Mouse (Mus musculus): Measurements from ENCODE around the gene Ndufb10.
A peak's percentile ranks its signal among the peaks of the same experiment; 100 is the strongest.

Gene Ndufb10

DNA sequence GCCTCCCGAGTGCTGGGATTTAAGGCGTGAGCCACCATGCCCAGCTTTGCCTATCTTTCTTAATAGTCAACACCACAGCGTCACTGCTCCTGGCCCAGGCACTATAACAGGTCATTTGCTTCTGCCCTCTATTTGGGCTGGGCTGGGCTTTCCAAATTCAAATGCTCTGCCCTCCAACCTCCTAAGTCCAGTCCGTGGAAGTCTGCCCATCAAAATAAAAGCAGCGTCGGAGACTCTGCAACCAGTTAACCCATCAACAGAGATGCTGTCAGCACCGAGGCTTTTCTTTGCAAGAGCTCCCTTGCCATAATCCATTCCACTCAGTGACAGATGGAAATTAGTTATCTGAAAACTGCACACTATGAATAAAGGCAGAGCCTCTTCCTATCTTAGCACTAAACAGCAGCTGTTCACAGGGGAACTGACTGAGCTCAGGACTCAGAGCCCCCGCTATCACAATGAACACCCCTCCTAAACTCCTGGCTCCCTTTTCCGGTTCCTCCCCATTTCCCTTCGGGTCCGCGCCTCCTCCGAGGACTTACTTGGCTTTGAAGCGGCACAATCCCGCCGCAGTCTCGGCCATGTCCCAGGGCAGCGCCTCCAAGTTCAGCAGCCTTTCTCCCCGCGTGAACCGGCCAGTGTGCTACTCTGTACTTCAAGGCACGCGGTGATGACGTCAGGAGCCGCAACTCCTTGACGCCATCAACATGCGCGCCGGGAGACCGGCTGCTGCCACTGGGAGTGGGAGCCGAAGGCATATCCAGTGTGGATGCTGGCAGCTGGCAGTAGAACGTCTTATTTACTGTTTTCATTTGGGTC is 17.1 kb downstream of the Ndufb10 start, which contains the start of gene Tbl3:
Gene Tbl3, minus strand, starts transcription at position 679 of the 819 bp plus-strand sequence.
- DNase-seq (ENCODE audit: low spot score in 2 of 2): peak; percentile 86 to 88

DNA sequence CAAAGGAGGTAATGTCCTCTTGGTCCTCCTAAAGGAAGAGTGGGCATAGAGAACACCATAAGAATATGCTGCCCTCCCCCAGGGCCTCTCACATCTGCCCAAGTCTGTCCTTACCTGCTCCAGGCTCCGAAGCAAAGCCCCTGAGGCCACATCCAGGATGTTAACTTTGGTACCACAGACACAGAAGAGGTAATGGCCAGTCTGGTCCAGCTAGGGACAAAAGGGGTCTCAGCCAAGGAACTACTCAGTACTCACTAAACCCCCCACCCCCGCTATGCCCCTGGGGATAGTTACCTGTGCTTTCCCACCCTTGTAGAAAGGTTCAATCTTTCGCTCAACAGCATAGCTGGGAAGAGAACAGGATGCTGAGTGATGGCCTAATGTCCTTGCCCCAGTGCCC is 18.5 kb downstream of the Ndufb10 start:
- no peak for DNase-seq (ENCODE audit: low spot score in 2 of 2)

DNA sequence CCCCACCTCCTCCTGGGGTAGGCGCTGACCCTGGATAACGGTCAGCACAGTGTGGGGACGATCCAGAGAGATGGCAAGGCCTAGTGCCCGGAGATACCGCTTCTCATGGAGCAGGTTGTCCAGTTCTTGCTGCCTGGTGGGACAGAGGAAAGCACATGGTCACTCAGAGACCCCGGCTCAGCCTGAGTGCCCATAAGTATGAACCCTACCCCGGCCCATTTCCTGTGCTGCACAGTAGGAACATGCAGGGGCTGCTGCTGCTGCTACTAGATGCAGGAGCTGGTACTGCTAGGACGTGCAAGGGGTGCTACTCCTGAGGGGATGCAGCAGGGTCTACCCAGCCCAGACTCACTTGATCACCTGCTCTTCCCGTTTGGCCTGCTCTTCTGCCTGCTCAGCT is 23.0 kb downstream of the Ndufb10 start:
- no peak for DNase-seq (ENCODE audit: low spot score in 2 of 2)

DNA sequence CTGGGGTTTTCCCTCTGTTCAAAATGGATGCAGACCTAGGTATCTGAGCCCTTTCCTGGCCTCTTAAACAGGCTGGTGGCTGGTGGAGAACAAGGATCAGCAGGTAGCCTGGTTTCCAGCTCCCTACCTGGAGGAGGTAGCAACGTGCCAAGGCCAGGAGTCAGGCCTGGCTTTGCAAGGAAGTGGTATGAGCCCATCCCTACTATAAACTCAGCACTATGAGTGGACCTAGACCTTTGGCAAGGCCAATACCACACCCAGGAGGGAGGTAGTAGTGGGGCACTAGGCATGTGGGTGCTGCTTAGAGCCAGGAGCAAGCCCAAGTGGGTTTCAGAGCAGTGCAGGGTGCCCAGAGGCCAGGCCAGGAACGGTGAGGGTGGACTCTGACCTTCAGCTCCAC is 24.8 kb downstream of the Ndufb10 start:
- no peak for DNase-seq (ENCODE audit: low spot score in 2 of 2)

DNA sequence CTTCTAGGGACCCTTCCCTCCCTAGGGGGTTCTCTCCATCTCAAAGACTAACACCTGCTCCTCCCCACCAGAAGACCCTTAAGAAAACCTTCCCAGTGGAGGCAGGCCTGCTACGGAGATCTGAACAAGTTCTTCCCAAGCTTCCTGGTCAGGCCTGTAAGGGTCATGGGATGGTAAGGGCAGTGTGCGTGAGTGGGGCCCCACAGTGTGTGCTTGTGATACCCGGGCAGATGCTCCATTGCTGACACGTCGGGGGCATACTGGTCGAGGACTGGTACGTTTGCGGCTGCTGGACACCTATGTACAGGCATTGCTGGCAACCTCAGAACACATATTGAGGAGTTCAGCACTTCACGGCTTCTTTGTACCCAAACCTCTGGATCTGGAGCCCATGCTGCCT is 25.6 kb downstream of the Ndufb10 start:
- DNase-seq (ENCODE audit: low spot score in 2 of 2): no peak

DNA sequence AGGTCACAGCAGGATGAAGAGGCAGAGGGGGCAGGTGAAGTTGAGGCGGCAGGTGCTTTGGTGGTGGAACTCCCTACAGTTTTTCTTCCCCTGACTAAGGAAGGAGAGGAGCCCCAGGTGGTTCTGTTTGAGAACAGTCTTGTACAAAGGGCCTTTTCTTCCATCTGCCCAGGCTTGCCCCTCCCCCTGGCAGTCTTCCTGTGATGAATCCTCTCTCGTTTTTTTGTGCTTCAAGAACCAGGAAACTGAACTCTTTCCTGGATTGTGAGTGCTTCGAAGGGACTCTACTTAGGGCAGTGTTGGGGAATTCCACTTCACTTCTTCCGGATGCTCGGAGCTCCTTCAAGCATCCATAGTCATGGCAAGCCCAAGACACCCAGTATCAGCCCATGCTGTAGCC is 26.3 kb downstream of the Ndufb10 start:
- no peak for DNase-seq (ENCODE audit: low spot score in 2 of 2)

DNA sequence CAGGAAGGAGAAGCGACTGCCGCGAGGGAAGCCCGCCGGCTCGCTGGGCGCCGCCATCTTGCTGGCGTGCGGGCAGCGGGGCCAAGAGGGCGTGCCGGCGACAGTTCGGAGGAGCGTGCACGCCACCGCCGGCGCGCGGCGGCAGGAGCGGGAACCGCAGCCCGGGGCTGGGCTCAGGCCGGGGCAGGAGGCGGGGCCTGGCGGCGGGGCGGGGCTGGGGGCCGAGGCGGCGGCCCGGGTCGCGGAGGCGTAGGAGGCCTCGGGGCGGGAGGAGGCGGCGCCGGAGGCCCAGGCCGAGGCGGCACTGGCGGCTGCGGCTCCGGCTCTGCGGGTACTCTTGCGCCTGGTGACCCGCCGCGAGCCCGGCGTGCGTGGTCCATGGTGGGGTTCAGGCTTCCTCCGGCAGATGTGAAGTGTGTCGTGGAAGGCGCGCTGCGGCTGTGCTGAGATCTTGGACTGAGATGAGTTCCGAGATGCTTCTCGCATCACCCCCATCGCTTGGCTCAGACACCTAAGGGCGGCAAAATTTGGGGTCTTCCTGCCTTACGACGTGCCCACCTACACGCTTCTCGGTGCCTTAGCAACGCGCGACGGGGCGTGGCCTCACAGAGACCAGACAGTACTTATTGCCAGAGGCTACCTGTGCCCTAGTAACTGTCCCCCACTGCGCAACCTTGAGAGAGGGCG is 28.1 kb downstream of the Ndufb10 start, which contains the start of the genes Gfer and Noxo1:
Gene Gfer, minus strand, starts transcription at position 146 of the 687 bp plus-strand sequence.
Gene Noxo1, plus strand, starts transcription at position 224 of the 687 bp plus-strand sequence.
- peak; percentile 83 to 86 for DNase-seq (ENCODE audit: low spot score in 2 of 2)

DNA sequence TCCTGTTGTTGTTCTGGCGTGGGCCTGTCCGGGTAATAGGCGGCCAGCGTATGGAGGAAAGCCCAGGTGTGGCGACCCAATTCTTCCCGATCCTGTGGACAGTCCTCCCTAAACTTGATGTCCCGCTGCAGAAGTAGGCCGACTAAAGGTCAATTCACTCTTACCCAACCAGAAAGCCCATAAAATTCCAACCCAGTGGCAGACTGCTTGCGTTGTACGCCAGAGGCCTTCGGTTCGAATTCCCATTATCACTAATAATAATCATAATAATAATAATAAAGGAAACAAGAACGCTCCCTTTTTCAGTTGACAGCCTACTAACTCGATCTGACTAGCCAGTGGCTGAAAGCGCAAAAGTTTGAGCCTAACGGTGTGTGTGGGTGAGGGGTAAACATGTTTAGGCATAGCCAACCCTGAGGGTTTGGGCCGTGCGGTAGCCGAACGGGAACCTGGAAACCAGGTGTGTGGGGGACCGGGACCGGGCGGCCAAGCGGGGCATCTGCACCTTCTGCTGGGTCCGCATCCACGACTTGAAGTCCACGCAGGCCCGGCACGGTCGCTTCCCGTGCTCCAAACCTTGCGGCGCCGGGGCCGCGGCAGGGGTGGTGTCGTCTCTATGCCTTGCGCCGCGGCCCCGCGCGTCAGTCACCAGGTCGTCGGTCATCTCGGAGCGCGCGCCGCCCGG is 28.8 kb downstream of the Ndufb10 start:
- DNase-seq (ENCODE audit: low spot score in 2 of 2): no peak

DNA sequence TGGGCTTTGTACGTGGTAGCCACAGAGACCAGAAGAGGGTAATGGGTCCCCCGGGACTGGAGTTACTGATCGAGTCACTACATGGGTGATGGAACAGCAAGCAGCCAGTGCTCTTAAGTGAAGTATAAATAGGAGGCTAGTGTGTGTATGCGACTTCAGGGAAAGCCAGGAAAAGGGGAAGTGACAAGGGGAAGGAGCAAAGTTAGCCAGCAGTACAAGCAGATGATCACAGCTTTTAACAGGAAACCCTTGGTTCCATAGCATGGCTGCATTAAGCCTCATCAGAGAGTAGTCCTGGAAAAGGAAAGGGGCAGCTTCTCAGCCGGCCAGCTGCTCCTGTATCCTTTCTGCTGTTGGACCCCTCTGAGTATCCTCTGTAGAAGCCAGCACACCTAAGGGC is 31.9 kb downstream of the Ndufb10 start:
- no peak for DNase-seq (ENCODE audit: low spot score in 2 of 2)

DNA sequence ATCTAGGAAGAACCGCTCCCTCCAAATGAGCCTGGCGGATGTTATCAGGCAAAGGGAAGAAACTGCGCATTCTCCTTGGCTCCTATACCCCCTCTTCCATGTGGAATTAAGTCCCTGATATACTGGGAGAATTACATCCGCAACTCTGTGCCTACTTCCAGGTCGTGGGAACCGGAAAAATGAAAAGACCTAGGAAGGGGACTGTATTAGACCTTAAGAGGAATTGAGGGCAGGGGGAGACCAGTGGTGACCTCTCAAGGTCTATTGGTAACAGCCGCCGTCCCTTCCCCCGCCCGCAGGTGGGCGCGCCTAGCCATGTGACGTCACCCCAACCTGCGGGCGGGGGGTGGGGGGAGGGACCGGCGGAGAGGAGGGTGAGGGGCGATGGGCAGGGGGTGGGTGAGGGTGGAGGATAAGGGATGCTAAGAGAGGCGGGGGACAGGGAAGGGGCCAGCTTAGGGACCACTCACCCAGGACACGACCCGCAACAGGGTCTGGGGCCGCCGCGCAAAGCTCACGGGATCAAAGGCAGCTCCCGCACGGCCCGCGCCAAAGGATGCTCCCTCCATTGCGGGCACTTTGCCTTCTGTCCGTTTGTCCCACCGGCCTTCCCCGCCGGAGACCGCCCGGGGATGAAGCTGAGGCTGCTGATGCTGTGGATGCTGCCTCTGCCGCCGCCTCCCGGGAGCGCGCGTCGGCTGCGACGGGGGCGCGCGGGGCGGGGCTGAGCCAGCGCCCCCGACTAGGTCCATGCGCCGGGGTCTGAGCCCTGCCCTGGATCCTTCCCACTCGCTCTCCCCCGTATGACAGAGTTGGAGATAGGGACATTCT is 34.8 kb downstream of the Ndufb10 start, which contains the start of gene Syngr3:
Gene Syngr3, minus strand, starts transcription at position 705 of the 831 bp plus-strand sequence.
- no peak for DNase-seq (ENCODE audit: low spot score in 2 of 2)

DNA sequence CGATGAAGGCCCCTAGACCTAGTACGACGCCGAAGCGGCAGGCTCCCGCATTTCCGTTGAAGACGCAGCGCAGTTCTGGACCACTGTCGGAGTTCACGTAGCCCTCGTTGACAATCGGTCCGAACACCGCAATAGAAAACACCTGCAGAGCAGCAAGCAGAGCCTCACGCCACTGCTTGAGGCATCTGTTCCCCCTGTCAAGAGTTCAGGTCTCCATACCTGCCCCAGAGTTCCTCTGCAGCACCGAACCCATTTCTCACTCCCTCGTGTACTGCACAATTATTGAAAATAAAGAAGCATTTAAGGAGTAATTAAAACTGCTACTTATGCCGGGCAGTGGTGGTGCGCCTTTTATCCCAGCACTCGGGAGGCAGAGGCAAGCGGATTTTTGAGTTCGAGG is 36.7 kb downstream of the Ndufb10 start:
- DNase-seq (ENCODE audit: low spot score in 2 of 2): no peak

DNA sequence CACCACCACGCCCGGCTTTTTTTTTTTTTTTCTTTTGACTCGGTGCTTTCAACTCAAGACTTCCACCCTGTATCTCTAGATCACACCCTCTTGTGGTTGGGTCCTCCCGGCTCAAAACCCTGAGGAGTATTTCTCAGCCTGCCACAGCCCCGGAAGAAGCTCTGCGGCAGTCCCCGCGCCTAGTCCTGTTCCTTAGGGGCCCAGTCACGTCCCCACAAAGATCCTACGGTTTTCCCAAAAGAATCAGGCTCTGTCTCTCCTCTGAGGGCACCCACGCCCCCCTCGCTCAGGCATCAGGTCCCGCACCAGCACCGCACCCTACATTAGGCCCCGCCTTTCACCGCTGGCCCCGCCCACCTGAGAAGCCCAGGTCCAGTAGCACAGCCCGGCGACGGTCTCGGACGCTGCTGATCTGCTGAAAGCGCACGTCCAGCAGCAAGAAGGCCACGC is 37.1 kb downstream of the Ndufb10 start:
- peak; percentile 48 to 59 for DNase-seq (ENCODE audit: low spot score in 2 of 2)

DNA sequence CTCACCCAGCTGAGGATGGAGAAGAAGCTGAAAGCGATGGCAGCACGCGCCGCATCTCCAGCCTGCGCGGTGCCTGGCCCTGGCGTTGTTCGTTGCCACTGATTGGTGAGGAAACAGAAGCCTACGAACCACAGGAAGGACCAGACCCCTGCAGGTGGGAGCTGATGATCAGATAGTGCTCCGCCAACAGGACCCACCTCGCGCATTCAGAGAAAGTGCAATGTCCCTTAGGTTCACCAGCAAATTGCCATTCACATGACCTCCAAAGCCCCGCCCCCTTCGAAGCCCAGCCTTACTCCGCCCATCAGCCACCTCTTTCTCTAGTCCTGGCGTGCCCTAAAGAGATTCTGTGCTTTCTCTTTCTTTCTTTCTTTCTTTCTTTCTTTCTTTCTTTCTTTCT is 37.8 kb downstream of the Ndufb10 start:
- DNase-seq (ENCODE audit: low spot score in 2 of 2): peak; percentile 58 to 62

DNA sequence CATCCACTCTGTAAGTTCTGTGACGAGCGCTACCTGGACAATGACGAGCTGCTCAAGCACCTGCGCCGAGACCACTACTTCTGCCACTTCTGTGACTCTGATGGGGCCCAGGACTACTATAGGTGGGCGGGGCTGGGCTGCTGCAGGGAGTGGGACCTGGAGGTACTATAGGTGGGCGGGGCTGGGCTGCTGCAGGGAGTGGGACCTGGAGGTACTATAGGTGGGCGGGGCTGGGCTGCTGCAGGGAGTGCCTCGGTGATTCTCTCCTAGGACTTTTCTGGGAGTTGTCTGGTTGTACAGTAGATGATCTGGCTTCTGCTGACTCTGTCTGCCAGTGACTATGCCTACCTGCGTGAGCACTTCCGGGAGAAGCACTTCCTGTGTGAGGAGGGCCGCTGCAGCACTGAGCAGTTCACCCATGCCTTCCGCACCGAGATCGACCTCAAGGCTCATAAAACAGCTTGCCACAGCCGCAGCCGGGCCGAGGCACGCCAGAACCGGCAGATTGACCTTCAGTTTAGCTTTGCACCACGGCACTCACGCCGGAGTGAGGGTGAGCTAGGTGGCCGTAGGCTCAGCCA is 46.7 kb downstream of the Ndufb10 start:
- DNase-seq (ENCODE audit: low spot score in 2 of 2): no peak

DNA sequence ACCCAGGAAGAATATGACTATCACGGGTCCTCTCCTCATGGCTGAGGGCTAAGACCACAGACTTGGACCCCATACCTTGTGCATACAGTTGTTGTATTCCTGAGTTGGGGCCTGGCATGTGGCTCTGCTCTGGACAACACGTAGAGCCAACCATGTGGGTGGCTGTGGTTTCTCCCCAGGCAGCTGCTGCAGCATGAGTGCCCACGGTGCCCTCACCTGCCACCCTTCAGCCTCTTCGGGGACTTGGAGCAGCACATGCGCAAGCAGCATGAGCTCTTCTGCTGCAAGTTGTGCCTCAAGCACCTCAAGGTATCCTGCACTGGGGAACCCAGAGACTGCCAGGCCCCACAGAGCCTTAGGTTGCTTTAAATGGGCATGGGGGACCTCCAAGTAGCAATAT is 47.4 kb downstream of the Ndufb10 start:
- no peak for DNase-seq (ENCODE audit: low spot score in 2 of 2)

DNA sequence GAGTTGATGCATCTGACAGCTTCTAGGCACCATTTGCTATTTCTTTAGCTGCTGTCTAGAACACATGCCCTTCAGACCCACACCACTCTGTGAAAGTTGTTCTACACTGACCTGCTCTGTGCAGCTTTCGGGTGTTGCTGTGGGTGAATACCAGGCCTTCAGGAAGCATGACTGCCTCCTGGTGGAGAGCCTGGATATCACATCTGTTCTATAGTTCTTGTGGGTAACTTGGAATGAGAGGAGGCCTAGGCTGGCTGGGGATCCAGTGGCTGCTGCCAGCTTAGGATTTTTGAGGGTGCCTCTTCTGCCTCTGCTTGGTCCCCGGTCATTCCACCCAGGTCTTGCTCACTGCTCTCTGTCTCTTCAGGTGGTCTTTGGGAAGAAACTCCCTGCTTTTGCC is 48.1 kb downstream of the Ndufb10 start:
- peak; percentile 51 to 67 for DNase-seq (ENCODE audit: low spot score in 2 of 2)

DNA sequence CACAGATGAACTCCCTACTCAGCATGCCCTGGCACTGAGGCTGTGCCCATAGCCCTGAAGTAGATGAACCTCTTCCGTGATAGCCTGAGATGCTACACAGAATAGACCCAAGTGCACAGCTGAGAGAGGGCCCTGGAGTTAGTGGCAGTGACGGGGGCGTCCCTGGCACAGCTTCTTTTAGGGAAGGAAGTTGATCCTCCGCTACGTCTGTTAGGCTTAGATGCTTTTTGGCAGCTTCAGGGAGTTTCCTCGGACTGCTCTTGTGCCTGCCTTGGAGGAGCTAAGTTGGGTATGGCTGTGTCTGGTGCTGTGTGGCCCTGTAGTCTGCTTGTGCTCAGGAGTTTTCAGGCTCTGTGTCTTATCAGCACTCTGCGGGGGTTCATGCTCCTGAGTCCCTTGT is 50.0 kb downstream of the Ndufb10 start:
- no peak for DNase-seq (ENCODE audit: low spot score in 2 of 2)

DNA sequence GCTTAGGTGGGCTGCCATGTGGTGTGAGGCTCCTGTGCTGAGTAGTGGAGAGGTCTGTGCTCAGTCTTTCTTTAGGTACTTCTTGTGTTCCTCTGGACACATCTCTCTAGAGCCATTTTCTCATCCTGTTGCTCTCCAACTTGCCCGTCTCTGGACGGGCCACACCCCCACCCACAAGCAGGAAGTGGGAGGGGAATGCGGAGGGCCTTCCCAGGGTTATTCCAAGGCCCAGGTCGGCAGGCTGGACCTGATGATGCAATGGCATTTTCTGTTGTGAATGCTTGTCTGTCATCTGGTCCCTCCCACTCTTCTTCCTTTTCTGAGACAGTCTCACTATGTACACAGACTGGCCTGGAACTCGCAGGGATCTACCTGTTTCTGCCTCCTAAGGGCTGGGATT is 52.1 kb downstream of the Ndufb10 start:
- DNase-seq (ENCODE audit: low spot score in 2 of 2): peak; percentile 36 to 38
